Mouse (Mus musculus): ENCODE measurements at regions not wholly inside any gene's neighbourhood (a gene's known extent, or its start where the extent isn't known, plus 50 kb on each side); places are given as distances from the start of the nearest gene placed in this dataset.
"Not testable (repeated sequence)": the region's sequence is repeated elsewhere in the genome, so short reads cannot be mapped to it uniquely, and the experiment has no call there.

- Histone ChIP-seq H3K4me3 (ENCODE audit: low read depth, low read length) (no peak overlapping the region), H3K27ac (replicated peaks) (no peak overlapping the region), H3K4me1 (replicated peaks; ENCODE audit: control insufficient read depth, insufficient read depth) (no peaks in the 10 kb centered on the region), H3K4me2 (replicated peaks; ENCODE audit: low read depth) (no peak overlapping the region), H3K27me3 (ENCODE audit: control insufficient read depth, insufficient read depth, low read length) (no peaks in the 10 kb centered on the region), H3K9me3 (ENCODE audit: control insufficient read depth, low read length) (no peaks in the 10 kb centered on the region), H3K36me3 (ENCODE audit: control insufficient read depth, insufficient read depth, low read length) (no peaks in the 10 kb centered on the region), H3K9ac (ENCODE audit: low read length) (no peak overlapping the region)
- TF ChIP-seq EP300 (optimal IDR thresholded peaks at IDR 0.05) = no peak
- 56% methylated on average over 1 of the region's 1 CpGs for WGBS
- no peak for ATAC-seq (ENCODE audit: low FRiP score, low TSS enrichment)
- no peak for DNase-seq (ENCODE audit: low spot score)
These were observed 124.1 kb upstream of the Gm5150 start for GRCm38 (mm10) chr3:16130385-16130784.

- H3K9me3 ChIP-seq (ENCODE audit: control insufficient read depth, low read length); DNase-seq (ENCODE audit: low spot score); H3K36me3 ChIP-seq (ENCODE audit: control insufficient read depth, insufficient read depth, low read length); ATAC-seq (ENCODE audit: low FRiP score, low TSS enrichment); H3K27me3 ChIP-seq (ENCODE audit: control insufficient read depth, insufficient read depth, low read length); H3K9ac ChIP-seq (ENCODE audit: low read length); H3K27ac ChIP-seq (replicated peaks); H3K4me3 ChIP-seq (ENCODE audit: low read depth, low read length); H3K4me2 ChIP-seq (replicated peaks; ENCODE audit: low read depth); H3K4me1 ChIP-seq (replicated peaks; ENCODE audit: control insufficient read depth, insufficient read depth): not testable (repeated sequence)
- WGBS = 55% methylated on average over 4 of the region's 4 CpGs
These were observed 119.2 kb upstream of the Gm5150 start for GRCm38 (mm10) chr3:16125346-16125915.

- no peak overlapping the region for H3K9ac ChIP-seq (ENCODE audit: low read length)
- 51% methylated on average over 2 of the region's 2 CpGs for WGBS
- H3K36me3 ChIP-seq (ENCODE audit: control insufficient read depth, insufficient read depth, low read length) = no peaks in the 10 kb centered on the region
- no peak overlapping the region for H3K27ac ChIP-seq (replicated peaks)
- H3K4me2 ChIP-seq (replicated peaks; ENCODE audit: low read depth) = no peak overlapping the region
- H3K4me1 ChIP-seq (replicated peaks; ENCODE audit: control insufficient read depth, insufficient read depth) = no peaks in the 10 kb centered on the region
- no peaks in the 10 kb centered on the region for H3K27me3 ChIP-seq (ENCODE audit: control insufficient read depth, insufficient read depth, low read length)
- DNase-seq (ENCODE audit: low spot score) (no peak), ATAC-seq (ENCODE audit: low FRiP score, low TSS enrichment) (no peak)
- TF ChIP-seq CTCF (IDR thresholded peaks at IDR 0.05; ENCODE audit: low read depth) (no peak), EP300 (optimal IDR thresholded peaks at IDR 0.05) (no peak)
- H3K4me3 ChIP-seq (ENCODE audit: low read depth, low read length) = no peak overlapping the region
- no peaks in the 10 kb centered on the region for H3K9me3 ChIP-seq (ENCODE audit: control insufficient read depth, low read length)
These were observed 109.7 kb upstream of the Gm5150 start for GRCm38 (mm10) chr3:16115944-16116343.

- H3K9me3 ChIP-seq (ENCODE audit: control insufficient read depth, low read length) = no peaks in the 10 kb centered on the region
- H3K4me2 ChIP-seq (replicated peaks; ENCODE audit: low read depth) = no peak overlapping the region
- ATAC-seq (ENCODE audit: low FRiP score, low TSS enrichment) = no peak
- H3K4me1 ChIP-seq (replicated peaks; ENCODE audit: control insufficient read depth, insufficient read depth) = no peaks in the 10 kb centered on the region
- no peaks in the 10 kb centered on the region for H3K36me3 ChIP-seq (ENCODE audit: control insufficient read depth, insufficient read depth, low read length)
- WGBS = 56% methylated on average over 1 of the region's 1 CpGs
- DNase-seq (ENCODE audit: low spot score) = no peak
- no peak overlapping the region for H3K9ac ChIP-seq (ENCODE audit: low read length)
- TF ChIP-seq EP300 (optimal IDR thresholded peaks at IDR 0.05) = no peak
- no peak for TF ChIP-seq CTCF (IDR thresholded peaks at IDR 0.05; ENCODE audit: low read depth)
- H3K4me3 ChIP-seq (ENCODE audit: low read depth, low read length) = no peak overlapping the region
- H3K27me3 ChIP-seq (ENCODE audit: control insufficient read depth, insufficient read depth, low read length) = no peaks in the 10 kb centered on the region
- no peak overlapping the region for H3K27ac ChIP-seq (replicated peaks)
These were observed 101.3 kb upstream of the Gm5150 start for GRCm38 (mm10) chr3:16107492-16107891.

- Histone ChIP-seq H3K4me2 (replicated peaks; ENCODE audit: low read depth) (no peak overlapping the region), H3K9ac (ENCODE audit: low read length) (no peak overlapping the region), H3K36me3 (ENCODE audit: control insufficient read depth, insufficient read depth, low read length) (no peaks in the 10 kb centered on the region), H3K27ac (replicated peaks) (no peak overlapping the region), H3K4me1 (replicated peaks; ENCODE audit: control insufficient read depth, insufficient read depth) (no peaks in the 10 kb centered on the region), H3K9me3 (ENCODE audit: control insufficient read depth, low read length) (no peaks in the 10 kb centered on the region), H3K4me3 (ENCODE audit: low read depth, low read length) (no peak overlapping the region), H3K27me3 (ENCODE audit: control insufficient read depth, insufficient read depth, low read length) (no peaks in the 10 kb centered on the region)
- 65% methylated on average over 4 of the region's 4 CpGs for WGBS
- TF ChIP-seq CTCF (IDR thresholded peaks at IDR 0.05; ENCODE audit: low read depth) (peak; percentile 42), EP300 (optimal IDR thresholded peaks at IDR 0.05) (no peak)
- no peak for DNase-seq (ENCODE audit: low spot score)
- ATAC-seq (ENCODE audit: low FRiP score, low TSS enrichment) = no peak
These were observed 98.8 kb upstream of the Gm5150 start for GRCm38 (mm10) chr3:16105080-16105479.

GRCm38 (mm10) chr3:16103180-16103579, 96.9 kb upstream of the Gm5150 start:
- Histone ChIP-seq H3K27me3 (ENCODE audit: control insufficient read depth, insufficient read depth, low read length) (no peaks in the 10 kb centered on the region), H3K9ac (ENCODE audit: low read length) (no peak overlapping the region), H3K4me2 (replicated peaks; ENCODE audit: low read depth) (no peak overlapping the region), H3K4me3 (ENCODE audit: low read depth, low read length) (no peak overlapping the region), H3K27ac (replicated peaks) (no peak overlapping the region), H3K9me3 (ENCODE audit: control insufficient read depth, low read length) (no peaks in the 10 kb centered on the region), H3K4me1 (replicated peaks; ENCODE audit: control insufficient read depth, insufficient read depth) (no peaks in the 10 kb centered on the region), H3K36me3 (ENCODE audit: control insufficient read depth, insufficient read depth, low read length) (no peaks in the 10 kb centered on the region)
- DNase-seq (ENCODE audit: low spot score) = no peak
- no peak for ATAC-seq (ENCODE audit: low FRiP score, low TSS enrichment)
- WGBS = 68% methylated on average over 1 of the region's 1 CpGs
- no peak for TF ChIP-seq EP300 (optimal IDR thresholded peaks at IDR 0.05)
- no peak for TF ChIP-seq CTCF (IDR thresholded peaks at IDR 0.05; ENCODE audit: low read depth)
